Mouse (Mus musculus) lung, postnatal 36 days (tissue): Measurements from ENCODE around the gene Tbc1d32.
"Not testable (repeated sequence)": the region's sequence is repeated elsewhere in the genome, so short reads cannot be mapped to it uniquely, and the experiment has no call there.

Experiments
- DNase-seq: peaks from one replicate; pipeline ENCODE4 v3.0.0; 2022; ENCODE audit warnings: mixed read lengths

Gene Tbc1d32

GRCm38 (mm10) chr10:56228568-56229209 is at the start of gene Tbc1d32:
TSS of gene Tbc1d32 (minus strand) at chr10:56228689.
- peak; percentile 93 for DNase-seq

GRCm38 (mm10) chr10:56227771-56228275 is 666 bp downstream of the Tbc1d32 start:
- DNase-seq = no peak

DNA sequence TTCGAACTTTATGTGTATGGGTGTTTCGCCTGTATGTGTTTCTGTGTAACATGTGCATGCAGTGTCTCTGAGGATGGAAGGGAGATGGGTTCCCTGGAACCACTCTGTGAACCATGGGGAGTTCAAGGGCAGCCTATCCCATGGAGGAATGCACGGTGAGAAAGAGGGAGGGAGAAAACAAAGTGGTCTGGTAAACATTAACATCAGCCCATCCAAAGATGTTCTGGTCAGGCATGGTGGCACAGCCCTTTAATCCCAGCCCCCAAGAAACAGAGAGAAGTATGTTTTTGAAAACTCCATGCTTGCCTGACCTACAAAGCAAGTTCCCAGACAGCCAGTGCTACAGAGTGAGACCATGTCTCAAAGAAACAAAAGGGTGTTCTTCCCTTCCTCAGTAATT is 12.7 kb downstream of the Tbc1d32 start:
- DNase-seq = no peak

- DNase-seq = no peak
These were observed 18.1 kb downstream of the Tbc1d32 start for GRCm38 (mm10) chr10:56210343-56210742.

- DNase-seq = no peak
These were observed 21.6 kb downstream of the Tbc1d32 start for GRCm38 (mm10) chr10:56206802-56207404.

DNA sequence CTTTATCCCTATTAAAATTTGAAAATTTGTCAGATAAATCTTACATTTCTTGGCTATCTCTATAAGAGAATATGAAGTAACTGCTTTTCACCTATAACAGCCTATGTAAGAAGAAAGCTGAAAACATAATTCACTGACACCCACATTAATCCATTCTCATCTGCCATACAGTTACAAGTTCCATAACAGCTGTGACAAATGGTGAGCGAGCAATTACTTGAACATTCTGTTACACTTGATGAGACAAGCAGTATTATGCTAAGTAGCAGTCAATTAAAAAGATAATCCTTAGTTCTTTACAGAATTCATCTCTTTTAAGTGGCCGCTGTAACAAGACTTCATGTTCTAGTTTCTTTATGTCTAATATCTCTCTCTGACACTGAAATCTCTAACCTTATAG is 24.1 kb downstream of the Tbc1d32 start:
- DNase-seq = no peak

- DNase-seq = no peak
These were observed 28.6 kb downstream of the Tbc1d32 start for GRCm38 (mm10) chr10:56199902-56200301.

GRCm38 (mm10) chr10:56198691-56199090 is 29.8 kb downstream of the Tbc1d32 start:
- no peak for DNase-seq

DNA sequence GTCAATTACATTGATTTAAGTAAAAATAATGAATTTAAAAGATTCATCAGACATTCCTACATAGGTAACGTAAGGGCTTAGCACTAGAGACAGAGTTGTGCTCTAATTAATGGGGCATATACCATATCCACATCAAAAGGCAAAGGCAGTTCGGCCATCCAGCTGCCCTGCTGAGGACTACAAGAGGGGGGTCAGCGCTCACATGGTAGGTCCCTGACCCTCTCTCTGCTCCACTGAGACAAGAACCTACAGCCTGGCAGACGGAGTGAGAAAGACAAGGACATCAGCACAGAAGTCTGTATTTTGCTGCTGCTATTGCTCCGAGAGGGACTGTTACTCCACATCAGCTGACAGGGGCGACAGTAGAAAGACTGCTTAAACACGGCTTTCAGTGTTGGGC is 34.2 kb downstream of the Tbc1d32 start:
- DNase-seq = no peak

GRCm38 (mm10) chr10:56181727-56182126 is 46.8 kb downstream of the Tbc1d32 start:
- DNase-seq = no peak

DNA sequence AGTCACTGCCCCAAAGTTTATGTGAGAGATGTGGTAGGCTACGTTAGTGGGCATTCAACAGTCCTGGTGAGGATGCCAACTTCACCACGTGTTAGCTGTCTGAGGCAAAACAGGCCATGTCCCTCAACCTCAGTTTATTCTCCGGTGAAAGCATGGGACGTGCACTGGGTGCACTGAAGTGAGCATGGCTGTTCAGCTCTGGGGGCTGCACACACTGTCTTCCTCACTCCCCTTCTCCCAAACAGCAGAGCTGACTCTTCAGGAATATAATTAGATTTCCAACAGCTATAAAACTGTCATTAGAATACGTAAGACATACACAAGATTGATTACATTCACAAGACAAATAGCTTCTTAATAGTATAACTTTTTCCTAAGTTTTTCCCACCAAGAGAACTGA is 55.3 kb downstream of the Tbc1d32 start:
- DNase-seq = no peak

DNA sequence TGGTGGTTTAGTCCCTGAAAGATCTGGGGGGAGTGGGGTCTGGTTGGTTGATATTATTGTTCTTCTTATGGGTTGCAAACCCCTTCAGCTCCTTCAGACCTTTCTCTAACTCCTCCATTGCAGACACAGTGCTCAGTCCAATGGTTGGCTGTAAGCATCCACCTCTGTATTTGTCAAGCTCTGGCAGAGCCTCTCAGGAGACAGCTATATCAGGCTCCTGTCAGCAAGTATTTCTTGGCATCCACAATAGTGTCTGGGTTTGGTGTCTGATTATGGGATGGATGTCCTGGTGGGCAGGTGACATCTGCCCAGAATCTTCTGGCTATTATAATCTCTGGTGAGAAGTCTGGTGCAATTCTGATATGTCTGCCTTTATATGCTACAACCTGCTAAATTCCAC is 60.8 kb downstream of the Tbc1d32 start:
- DNase-seq = not testable (repeated sequence)

GRCm38 (mm10) chr10:56165758-56166157 is 62.7 kb downstream of the Tbc1d32 start:
- DNase-seq = no peak

DNA sequence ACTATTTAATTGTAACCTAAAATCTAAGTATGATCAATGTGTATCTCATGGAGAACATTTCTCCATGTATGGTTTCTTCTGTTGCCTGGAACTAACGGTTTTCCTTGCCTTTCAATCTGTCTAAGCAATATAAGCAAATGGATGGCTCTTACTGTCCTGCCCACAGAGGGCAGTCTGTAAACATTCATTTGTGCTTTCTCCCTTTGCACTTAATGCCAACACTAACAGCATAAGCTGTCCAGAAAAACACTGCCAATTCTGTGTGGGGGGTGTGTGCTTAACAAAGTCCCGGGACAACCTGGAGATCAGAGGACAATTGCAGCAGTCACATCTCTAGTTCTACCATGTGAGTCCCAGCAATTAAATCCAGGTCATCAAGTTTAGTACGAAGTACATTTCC is 64.1 kb downstream of the Tbc1d32 start:
- no peak for DNase-seq

DNA sequence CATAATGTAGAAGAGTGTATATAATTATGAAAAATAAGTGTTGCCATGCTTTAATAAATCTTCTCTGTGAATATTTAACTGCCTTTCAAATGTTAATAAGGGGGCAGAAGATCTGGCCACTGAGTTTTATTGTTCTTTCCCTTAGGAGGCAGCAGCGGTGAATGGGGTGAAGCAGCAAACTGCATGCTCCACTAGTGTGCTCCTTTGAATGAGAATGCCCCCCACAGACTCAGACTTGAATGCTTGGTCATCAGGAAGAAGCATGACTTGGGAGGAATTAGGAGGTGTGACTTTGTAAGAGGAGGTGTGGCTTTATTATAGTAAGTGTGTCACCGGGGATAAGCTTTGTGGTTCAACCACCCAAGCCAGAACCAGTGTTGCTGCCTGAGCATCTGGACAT is 69.7 kb downstream of the Tbc1d32 start:
- no peak for DNase-seq

DNA sequence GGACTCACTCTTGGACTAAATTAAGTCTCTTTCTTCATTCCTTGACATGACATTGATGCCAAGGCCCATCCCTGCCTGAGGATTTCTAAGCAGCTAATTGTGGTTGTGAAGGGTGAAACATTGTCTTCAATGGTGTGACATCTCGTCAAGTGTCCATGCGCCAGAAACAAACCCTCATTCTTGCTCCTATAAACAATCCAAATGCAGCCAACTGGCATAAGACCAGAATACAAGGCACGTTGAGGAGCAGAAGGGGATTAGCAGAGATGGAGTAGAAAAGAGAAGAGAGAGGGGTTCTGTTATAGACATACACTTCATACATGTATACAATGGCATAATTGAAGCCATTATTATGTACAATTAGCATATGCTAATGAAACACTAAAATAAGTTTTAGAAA is 70.3 kb downstream of the Tbc1d32 start:
- DNase-seq = no peak

DNA sequence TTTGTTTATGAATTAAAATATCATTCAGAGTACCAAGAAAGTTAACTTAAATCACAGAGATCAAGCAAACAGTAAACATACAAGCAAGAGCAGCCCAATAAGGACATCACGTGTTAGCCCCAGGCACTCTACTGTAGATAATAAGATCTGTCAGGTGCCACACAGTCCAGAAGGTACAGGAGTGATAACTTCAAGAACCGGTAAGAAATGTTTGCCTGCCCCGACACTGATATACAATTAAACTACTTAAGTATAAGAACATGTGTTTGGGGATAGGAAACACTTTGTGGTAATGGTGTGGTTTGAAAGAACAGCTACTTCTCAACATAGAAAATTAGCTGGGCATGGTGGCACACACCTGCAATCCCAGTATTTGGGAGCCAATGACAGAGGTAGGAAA is 71.5 kb downstream of the Tbc1d32 start:
- DNase-seq = no peak

DNA sequence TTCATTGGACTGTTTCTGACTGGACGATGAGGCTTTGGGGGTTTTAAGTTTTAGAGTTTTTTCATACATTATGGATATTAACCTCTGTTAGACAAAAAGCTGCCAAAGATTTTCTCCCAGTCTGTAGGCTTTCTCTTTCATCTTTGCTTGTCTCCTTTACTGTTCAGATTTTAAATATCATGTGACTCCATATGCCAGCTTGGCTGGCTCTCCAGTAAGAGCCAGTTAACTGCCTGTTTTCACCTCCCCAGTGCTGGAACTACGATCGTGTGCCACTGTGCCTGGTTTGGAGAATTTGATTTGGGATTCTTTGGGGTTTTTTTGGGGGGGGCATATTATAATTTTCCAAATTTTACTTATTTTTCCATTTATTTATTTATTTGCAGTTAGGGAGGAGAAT is 79.6 kb downstream of the Tbc1d32 start:
- no peak for DNase-seq

DNA sequence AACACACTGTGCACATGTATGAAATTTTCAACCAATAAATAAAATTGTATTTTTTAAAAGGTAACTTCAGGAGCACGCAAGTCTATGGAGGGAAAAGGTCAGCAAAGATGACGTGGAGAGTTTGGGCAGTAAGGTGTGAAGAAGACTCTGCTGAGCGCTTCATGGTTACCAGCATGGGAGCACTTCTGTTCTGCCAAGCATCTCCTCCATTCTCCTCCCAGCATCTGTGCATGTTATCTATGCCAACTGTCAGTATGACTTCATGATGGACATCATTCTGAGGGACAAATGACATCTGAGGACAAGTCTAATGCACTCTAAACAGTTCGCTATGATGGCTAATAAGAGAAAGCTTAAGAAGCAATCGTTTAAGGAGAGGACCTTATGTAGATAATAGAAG is 91.3 kb downstream of the Tbc1d32 start:
- no peak for DNase-seq

GRCm38 (mm10) chr10:56129642-56130041 is 98.8 kb downstream of the Tbc1d32 start:
- DNase-seq = peak; percentile 15

DNA sequence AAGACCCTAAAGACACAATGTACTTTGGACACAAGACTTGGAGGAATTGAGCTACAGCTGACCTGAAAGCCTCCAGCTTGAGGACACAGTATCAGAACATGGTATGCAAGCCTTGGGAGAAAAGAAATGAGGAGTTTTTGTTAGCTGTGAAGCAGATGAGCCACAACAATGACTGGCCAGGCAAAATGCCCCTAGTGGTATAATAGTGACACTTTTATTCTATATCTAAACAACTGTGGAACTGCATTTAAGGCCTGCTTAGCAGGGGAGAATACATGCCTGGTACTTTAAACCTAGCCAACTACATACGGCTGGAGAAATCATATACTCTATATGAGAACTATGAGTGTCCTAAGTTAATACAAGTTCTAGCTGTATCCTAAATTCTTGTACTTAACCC is 101.5 kb downstream of the Tbc1d32 start:
- no peak for DNase-seq

- DNase-seq = no peak
These were observed 112.8 kb downstream of the Tbc1d32 start for GRCm38 (mm10) chr10:56115636-56116180.

GRCm38 (mm10) chr10:56114951-56115635 is 113.4 kb downstream of the Tbc1d32 start:
- peak; percentile 53 for DNase-seq

DNA sequence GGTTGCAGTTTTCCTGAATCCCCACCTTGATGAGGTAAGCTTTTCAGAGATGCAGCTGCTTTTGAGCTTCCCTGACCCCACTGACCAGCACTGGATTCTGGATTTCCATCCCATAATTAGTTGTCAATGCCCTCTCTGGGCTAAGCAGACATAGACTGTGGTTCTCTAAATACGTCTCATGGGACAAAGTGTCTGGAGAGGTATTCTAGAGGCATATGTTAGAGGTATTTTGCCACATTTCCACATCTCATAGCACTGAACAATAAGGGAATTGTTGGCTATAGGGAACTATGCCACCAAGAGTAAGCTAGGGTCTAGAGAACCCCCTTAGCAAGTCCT is 121.5 kb downstream of the Tbc1d32 start:
- DNase-seq = no peak
